8 mouse cellular contexts compared by ENCODE assay signal in genomic region chr4:147936331-147936954, GRCm38 (mm10). TPM values are rescaled to one million over a fixed set of nuclear protein-coding genes. Genes with fewer than 3 reads are reported as not detected.
DNase-seq lines count a peak whose midpoint lies in the region; ATAC-seq lines count a peak whose summit lies in the region.

Gene Plod1, minus strand, starts transcription at chr4:147936767.

- ATAC-seq in intestine, embryonic 15.5 days: peak; percentile 70
- peak; percentile 58 for ATAC-seq in megakaryocyte progenitor cell, adult 5-6 weeks (replicated peaks; ENCODE audit: poor library complexity)

- peak within 1 kb of the TSS; percentile 87 for H3K4me2 ChIP-seq in intestine, embryonic 15.5 days (replicated peaks)

- no peaks in the 10 kb centered on the region; the same call in 1 of the 2 replicates for H3K27me3 ChIP-seq in embryonic facial prominence, embryonic 10.5 days (replicated peaks; ENCODE audit: low read depth, poor library complexity, severe bottlenecking)
- H3K27me3 ChIP-seq in intestine, embryonic 15.5 days (replicated peaks): no peaks in the 10 kb centered on the region

- H3K4me1 ChIP-seq in embryonic facial prominence, embryonic 10.5 days: peaks cover 72% of the 10 kb centered on the region
- peaks cover 15% of the 10 kb centered on the region for H3K4me1 ChIP-seq in intestine, embryonic 15.5 days (replicated peaks)

- intact Hi-C loops in left cerebral cortex, postnatal 14 days (cut with DNase I): no loop called here

- WGBS in embryonic facial prominence, embryonic 10.5 days: under 1% methylated on average over 51 of the region's 51 CpGs
- under 1% methylated on average over 51 of the region's 51 CpGs for WGBS in intestine, embryonic 15.5 days

- peak within 1 kb of the TSS; percentile 89 for H3K27ac ChIP-seq in embryonic facial prominence, embryonic 10.5 days (replicated peaks)
- peak within 1 kb of the TSS; percentile 72; the same call in 1 of the 2 replicates for H3K27ac ChIP-seq in intestine, embryonic 15.5 days

- peak within 1 kb of the TSS; percentile 75 for H3K9ac ChIP-seq in intestine, embryonic 15.5 days

- no peaks in the 10 kb centered on the region for H3K9me3 ChIP-seq in embryonic facial prominence, embryonic 10.5 days
- no peaks in the 10 kb centered on the region for H3K9me3 ChIP-seq in intestine, embryonic 15.5 days

- peak; percentile 92 for DNase-seq in adrenal gland, postnatal 10 days
- peak; percentile 87 for DNase-seq in embryonic facial prominence, embryonic 10.5 days (ENCODE audit: low spot score)
- peak; percentile 84 to 87 for DNase-seq in gastrocnemius, postnatal 4 days (ENCODE audit: low spot score in 2 of 2)
- peak; percentile 58 to 76 for DNase-seq in left cerebral cortex, postnatal 14 days (ENCODE audit: low spot score in 2 of 2)
- DNase-seq in right cerebral cortex, postnatal 25 days: peak; percentile 74
- peak; percentile 81 for DNase-seq in yolk sac, embryonic 10.5 days (ENCODE audit: low spot score)

- H3K36me3 ChIP-seq in embryonic facial prominence, embryonic 10.5 days (replicated peaks): peaks cover 8% of the 10 kb centered on the region
- no peaks in the 10 kb centered on the region for H3K36me3 ChIP-seq in intestine, embryonic 15.5 days

- peak within 1 kb of the TSS; percentile 83 for H3K4me3 ChIP-seq in embryonic facial prominence, embryonic 10.5 days
- H3K4me3 ChIP-seq in intestine, embryonic 15.5 days (replicated peaks): peak within 1 kb of the TSS; percentile 66

RNA-seq across cellular contexts. Expression of gene Plod1, which starts in this region (rescaled TPM):
- total RNA-seq in adrenal gland, postnatal 10 days (2021): 10 to 100 TPM; 42.0 to 42.1 TPM
- 30.9 and 31.0 TPM in 2 replicates for polyA plus RNA-seq in embryonic facial prominence, embryonic 10.5 days (2016; fragmentation: Nextera tagmentation; extraction: Ambion mirVana)
- 10 to 100 TPM; 52.7 to 63.2 TPM for total RNA-seq in gastrocnemius, postnatal 4 days (2021)
- polyA plus RNA-seq in intestine, embryonic 15.5 days (2015; fragmentation: Nextera tagmentation; extraction: Ambion mirVana): 38.0 and 38.8 TPM in 2 replicates
- 10 to 100 TPM; 20.3 to 21.8 TPM for total RNA-seq in left cerebral cortex, postnatal 14 days (2021)
- 4.8 and 5.6 TPM in 2 replicates for total RNA-seq in megakaryocyte progenitor cell, adult 5-6 weeks (2015)
- 10.5 and 12.2 TPM in 2 replicates for total RNA-seq in megakaryocyte progenitor cell, adult 5-6 weeks (2017)

Comparison
In these comparisons a context has a peak if more than half of its experiments do, and no peak if none do; other contexts are left out.
1. Peak in every context shown above with its lines: DNase-seq, ATAC-seq, H3K4me3 ChIP-seq and H3K27ac ChIP-seq.